ENCODE assay signal across 17 mouse cellular contexts in the genomic region with DNA sequence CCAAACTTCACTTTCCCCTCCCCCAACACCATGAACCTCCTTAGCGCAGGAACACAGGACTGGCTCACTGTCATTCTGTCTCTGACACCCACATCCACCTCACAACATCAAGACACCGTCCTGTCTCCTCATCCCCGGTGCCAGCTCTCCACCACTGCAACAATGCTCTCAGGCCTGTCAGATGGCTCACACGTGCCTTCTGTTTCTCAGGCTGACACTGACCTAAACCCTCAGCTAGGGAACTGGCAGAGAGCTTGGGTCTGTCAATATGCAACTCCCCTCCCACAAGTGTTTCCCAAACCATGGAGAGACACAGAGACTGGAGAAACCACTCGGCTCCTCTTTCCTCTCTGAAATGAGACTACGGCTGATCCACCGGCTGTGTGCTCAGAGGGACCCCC. TPM values are rescaled to one million over a fixed set of nuclear protein-coding genes. Genes with fewer than 3 reads are reported as not detected.
A peak's percentile ranks its signal among the peaks of the same experiment; 100 is the strongest.
DNase-seq lines count a peak whose midpoint lies in the region; ATAC-seq and TF ChIP-seq lines count a peak whose summit lies in the region.
"Had no signal": no experiment of that assay in that cellular context is flagged by ENCODE, and none has a peak within 500 bp of the region (broad histone marks: within the 10 kb centered on the region; RNA-seq: fewer than 3 reads in every experiment).

No protein-coding gene starts in this region.

- DNase-seq in cerebellum, adult 11-12 months: peak; percentile 61
- DNase-seq in cerebellum, adult 11 months: no peak
- DNase-seq in frontal cortex, adult 2 months (ENCODE audit: extremely low spot score in 1 of 2, low spot score in 1 of 2): no peak
- no peak for DNase-seq in limb, embryonic 10.5 days (ENCODE audit: low spot score)
- DNase-seq in thymus, postnatal 0 days (ENCODE audit: low spot score): no peak
- DNase-seq: adrenal gland, adult 2 months; heart, postnatal 4 days; kidney, postnatal 4 days; liver, embryonic 13.5 days; midbrain, embryonic 14.5 days; right cerebral cortex, adult 18-20 months; thymus, adult 2 months had no signal

- H3K36me3 ChIP-seq in limb, embryonic 13.5 days: peaks cover 76% of the 10 kb centered on the region
- H3K36me3 ChIP-seq in limb, embryonic 10.5 days: no peaks in the 10 kb centered on the region
- peaks cover 6% of the 10 kb centered on the region for H3K36me3 ChIP-seq in myocyte (ENCODE audit: control insufficient read depth, insufficient read depth)
- H3K36me3 ChIP-seq: intestine, embryonic 15.5 days; liver, embryonic 13.5 days had no signal

- no peak overlapping the region for H3K4me2 ChIP-seq in limb, embryonic 13.5 days (replicated peaks)
- peak overlapping the region; percentile 4 for H3K4me2 ChIP-seq in myocyte (ENCODE audit: low read depth)
- H3K4me2 ChIP-seq: intestine, embryonic 15.5 days; liver, embryonic 13.5 days had no signal

- no peak overlapping the region for H3K4me3 ChIP-seq in limb, embryonic 13.5 days
- no peak overlapping the region for H3K4me3 ChIP-seq in limb, embryonic 10.5 days
- no peak overlapping the region for H3K4me3 ChIP-seq in myocyte
- H3K4me3 ChIP-seq: erythroblast, embryonic 14.5 days; intestine, embryonic 15.5 days; liver, embryonic 13.5 days had no signal

- peaks cover 50% of the 10 kb centered on the region for H3K79me2 ChIP-seq in myocyte (ENCODE audit: control insufficient read depth, insufficient read depth)

- WGBS in limb, embryonic 13.5 days: 45% methylated on average over 7 of the region's 7 CpGs
- WGBS in limb, embryonic 10.5 days: 42% methylated on average over 7 of the region's 7 CpGs

- no peaks in the 10 kb centered on the region for H3K9me3 ChIP-seq in limb, embryonic 13.5 days
- H3K9me3 ChIP-seq in limb, embryonic 10.5 days (replicated peaks): no peaks in the 10 kb centered on the region
- H3K9me3 ChIP-seq: intestine, embryonic 15.5 days; liver, embryonic 13.5 days had no signal

- peak; percentile 32 for ATAC-seq in frontal cortex, adult (ENCODE audit: low TSS enrichment)
- ATAC-seq in limb, embryonic 13.5 days (ENCODE audit: low FRiP score, low read depth): no peak
- ATAC-seq: intestine, embryonic 15.5 days had no signal

- H3K27me3 ChIP-seq in limb, embryonic 13.5 days: 0 out of 2 replicates have a peak, but pooled peaks cover 7% of the 10 kb centered on the region
- peaks cover 99% of the 10 kb centered on the region for H3K27me3 ChIP-seq in limb, embryonic 10.5 days (ENCODE audit: low read depth, poor library complexity, severe bottlenecking)
- no peaks in the 10 kb centered on the region for H3K27me3 ChIP-seq in myocyte (ENCODE audit: control insufficient read depth, insufficient read depth, insufficient read length)

- peaks cover 72% of the 10 kb centered on the region for H3K4me1 ChIP-seq in limb, embryonic 13.5 days
- H3K4me1 ChIP-seq in limb, embryonic 10.5 days: peaks cover 26% of the 10 kb centered on the region

- no peak for TF ChIP-seq POLR2A in myocyte (IDR thresholded peaks at IDR 0.05; ENCODE audit: insufficient read length, low read depth)

- H3K27ac ChIP-seq in limb, embryonic 13.5 days: peak overlapping the region; percentile 33; the same call in 1 of the 2 replicates
- H3K27ac ChIP-seq in limb, embryonic 10.5 days: no peak overlapping the region
- H3K27ac ChIP-seq: intestine, embryonic 15.5 days; liver, embryonic 13.5 days had no signal

- no peak overlapping the region for H3K9ac ChIP-seq in limb, embryonic 13.5 days
- H3K9ac ChIP-seq: intestine, embryonic 15.5 days; liver, embryonic 13.5 days had no signal

- H3ac ChIP-seq in myocyte (ENCODE audit: control insufficient read depth, insufficient read length): no peak overlapping the region

TF ChIP-seq in myocyte, 11 proteins besides CTCF, POLR2A, EP300 and RAD21:
- TF ChIP-seq MAX (IDR thresholded peaks at IDR 0.05; ENCODE audit: low read depth): no peak
- no peak for TF ChIP-seq REST (IDR thresholded peaks at IDR 0.05; ENCODE audit: insufficient read depth, insufficient read length)
- no peak for TF ChIP-seq TCF12 (IDR thresholded peaks at IDR 0.05; ENCODE audit: insufficient read depth, poor library complexity, severe bottlenecking)
- no peak for TF ChIP-seq MYOG (IDR thresholded peaks at IDR 0.05; ENCODE audit: control insufficient read depth in 1 of 3, insufficient read depth in 1 of 3, insufficient read length in 2 of 3, low read depth in 2 of 3)
- no peak for TF ChIP-seq E2F4 (IDR thresholded peaks at IDR 0.05; ENCODE audit: insufficient read depth)
- TF ChIP-seq TCF3 (IDR thresholded peaks at IDR 0.05; ENCODE audit: insufficient read length, low read depth): no peak
- no peak for TF ChIP-seq POLR2AphosphoS2 (IDR thresholded peaks at IDR 0.05; ENCODE audit: insufficient read length, low read depth)
- no peak for TF ChIP-seq CEBPB (IDR thresholded peaks at IDR 0.05; ENCODE audit: insufficient read depth, poor library complexity, severe bottlenecking)
- no peak for TF ChIP-seq SRF (IDR thresholded peaks at IDR 0.05; ENCODE audit: control insufficient read depth, insufficient read length, low read depth)
- TF ChIP-seq USF1 (IDR thresholded peaks at IDR 0.05; ENCODE audit: low read depth): no peak
- TF ChIP-seq MYOD1 (IDR thresholded peaks at IDR 0.05; ENCODE audit: control insufficient read depth in 1 of 3, insufficient read length in 2 of 3, low read depth in 2 of 3): no peak

RNA-seq across cellular contexts. Expression of a gene that starts 37.6 kb away (rescaled TPM):
- polyA plus RNA-seq in frontal cortex, adult 2 months (2012; rRNA removed): 0.36 TPM in 1 of 2 replicates, not detected in the other
- 7.1 and 9.8 TPM in 2 replicates for polyA plus RNA-seq in limb, embryonic 13.5 days (2015; fragmentation: Nextera tagmentation; extraction: Ambion mirVana)
- polyA plus RNA-seq in limb, embryonic 10.5 days (2016; fragmentation: Nextera tagmentation; extraction: Ambion mirVana): 3.7 and 8.1 TPM in 2 replicates
- 9.4 TPM for polyA plus RNA-seq in myocyte (2012; fragmentation: generic; extraction: Trizol)
- 2.4 and 3.6 TPM in 2 replicates for polyA plus RNA-seq in thymus, postnatal 0 days (2015; fragmentation: Nextera tagmentation; extraction: Ambion mirVana)

RNA-seq across cellular contexts. Expression of a gene that starts 39.7 kb away (rescaled TPM):
- polyA plus RNA-seq in frontal cortex, adult 2 months (2012; rRNA removed): 51.3 and 61.3 TPM in 2 replicates
- 46.9 and 48.0 TPM in 2 replicates for polyA plus RNA-seq in limb, embryonic 13.5 days (2015; fragmentation: Nextera tagmentation; extraction: Ambion mirVana)
- 0.24 and 2.1 TPM in 2 replicates for polyA plus RNA-seq in limb, embryonic 10.5 days (2016; fragmentation: Nextera tagmentation; extraction: Ambion mirVana)
- 65.7 TPM for polyA plus RNA-seq in myocyte (2012; fragmentation: generic; extraction: Trizol)
- 7.2 and 11.7 TPM in 2 replicates for polyA plus RNA-seq in thymus, postnatal 0 days (2015; fragmentation: Nextera tagmentation; extraction: Ambion mirVana)

RNA-seq across cellular contexts. Expression of a gene that starts 59.1 kb away (rescaled TPM):
- polyA plus RNA-seq in frontal cortex, adult 2 months (2012; rRNA removed): 2.9 and 4.1 TPM in 2 replicates
- polyA plus RNA-seq in limb, embryonic 13.5 days (2015; fragmentation: Nextera tagmentation; extraction: Ambion mirVana): 4.1 and 4.9 TPM in 2 replicates
- 4.6 and 4.7 TPM in 2 replicates for polyA plus RNA-seq in limb, embryonic 10.5 days (2016; fragmentation: Nextera tagmentation; extraction: Ambion mirVana)
- polyA plus RNA-seq in myocyte (2012; fragmentation: generic; extraction: Trizol): not detected
- 8.1 and 8.8 TPM in 2 replicates for polyA plus RNA-seq in thymus, postnatal 0 days (2015; fragmentation: Nextera tagmentation; extraction: Ambion mirVana)
